Mouse (Mus musculus) MEL (cell line): ENCODE measurements around the gene Ngrn. TPM values are rescaled to one million over a fixed set of nuclear protein-coding genes. Genes with fewer than 3 reads are reported as not detected.

ENCODE experiments used
- DNase-seq: peaks from one replicate; pipeline ENCODE4 v3.0.0; 2011; ENCODE audit warnings: low read depth, low spot score
- H3K27ac ChIP-seq: 2 replicates; pipeline ENCODE4 v1.5.1; 2012; ENCODE audit warnings: low read depth, mild to moderate bottlenecking, control low read depth, low read length, moderate library complexity; ENCODE audit not compliant: control insufficient read depth
- H3K27me3 ChIP-seq, 2 experiments: fragments of 150-350 bp in 1 of 2; sonication (generic) in 1 of 2; 2 replicates each; pipeline ENCODE4 v1.6.1; 2012; ENCODE audit warnings: low read length in 2 of 2, mild to moderate bottlenecking in 2 of 2, improper control_type of control experiment in 1 of 2, moderate library complexity in 1 of 2; ENCODE audit not compliant: insufficient read depth in 2 of 2, control insufficient read depth in 1 of 2
- H3K36me3 ChIP-seq, 2 experiments: 2 replicates each; pipeline ENCODE4 v1.6.1; 2012 to 2014; ENCODE audit warnings: low read length in 2 of 2, improper control_type of control experiment in 1 of 2, inconsistent platforms in 1 of 2, mild to moderate bottlenecking in 1 of 2; ENCODE audit not compliant: insufficient read depth in 2 of 2, control insufficient read depth in 1 of 2
- H3K4me1 ChIP-seq, 2 experiments: fragments of 150-350 bp in 1 of 2; sonication (generic) in 1 of 2; 2 replicates each; pipeline ENCODE4 v1.6.1; 2012; ENCODE audit warnings: low read length in 2 of 2, improper control_type of control experiment in 1 of 2, mild to moderate bottlenecking in 1 of 2; ENCODE audit not compliant: insufficient read depth in 2 of 2, control insufficient read depth in 1 of 2
- H3K4me3 ChIP-seq, 2 experiments: fragments of 150-350 bp in 1 of 2; sonication (generic) in 1 of 2; 2 replicates each; pipeline ENCODE4 v1.5.1; 2012; ENCODE audit warnings: low read depth in 2 of 2, low read length in 2 of 2, mild to moderate bottlenecking in 2 of 2, moderate library complexity in 2 of 2, control low read depth in 1 of 2, improper control_type of control experiment in 1 of 2; ENCODE audit not compliant: control insufficient read depth in 1 of 2, insufficient read depth in 1 of 2
- H3K79me2 ChIP-seq: 2 replicates; pipeline ENCODE4 v1.6.1; 2012; ENCODE audit warnings: mild to moderate bottlenecking, low read length, moderate library complexity; ENCODE audit not compliant: control insufficient read depth, poor library complexity, insufficient read depth
- H3K9ac ChIP-seq: 2 replicates; pipeline ENCODE4 v1.6.1; 2012; ENCODE audit warnings: low read depth, mild to moderate bottlenecking, control low read depth, low read length, moderate library complexity; ENCODE audit not compliant: control insufficient read depth, poor library complexity, severe bottlenecking
- H3K9me3 ChIP-seq: fragments of 150-350 bp; sonication (generic); replicated peaks from 2 replicates; pipeline ENCODE4 v1.6.1; 2012; ENCODE audit warnings: mild to moderate bottlenecking, low read length, improper control_type of control experiment, moderate library complexity; ENCODE audit not compliant: insufficient read depth
- BHLHE40 ChIP-seq: IDR thresholded peaks from 2 replicates; pipeline ENCODE4 v1.6.1; 2012; ENCODE audit warnings: low read depth, mild to moderate bottlenecking, inconsistent platforms, low read length, improper control_type of control experiment, borderline replicate concordance
- CHD1 ChIP-seq: IDR thresholded peaks from 2 replicates; pipeline ENCODE4 v1.6.1; 2012; ENCODE audit warnings: low read depth, mild to moderate bottlenecking, inconsistent platforms, low read length, improper control_type of control experiment
- CTCF ChIP-seq, 3 experiments: IDR thresholded peaks in 2 of 3; conservative IDR thresholded peaks in 1 of 3; 2 replicates each; pipeline ENCODE4 v1.5.1; 2011 to 2012; ENCODE audit warnings: low read length in 3 of 3, low read depth in 2 of 3, mild to moderate bottlenecking in 2 of 3, improper control_type of control experiment in 1 of 3, inconsistent platforms in 1 of 3, mixed read lengths in 1 of 3, moderate library complexity in 1 of 3; ENCODE audit not compliant: control insufficient read depth in 1 of 3, insufficient read depth in 1 of 3, poor library complexity in 1 of 3, severe bottlenecking in 1 of 3
- E2F4 ChIP-seq: IDR thresholded peaks from 2 replicates; pipeline ENCODE4 v1.6.1; 2011; ENCODE audit warnings: low read depth, low read length, improper control_type of control experiment, borderline replicate concordance
- EP300 ChIP-seq, 2 experiments: IDR thresholded peaks; 2 replicates each; pipeline ENCODE4 v1.6.1; 2011; ENCODE audit warnings: improper control_type of control experiment in 2 of 2, low read length in 2 of 2, low read depth in 1 of 2, mild to moderate bottlenecking in 1 of 2
- GATA1 ChIP-seq: IDR thresholded peaks from 2 replicates; pipeline ENCODE4 v1.6.1; 2011; ENCODE audit warnings: low read depth, low read length, improper control_type of control experiment
- MAFK ChIP-seq: IDR thresholded peaks from 2 replicates; pipeline ENCODE4 v1.6.1; 2011; ENCODE audit warnings: low read depth, mild to moderate bottlenecking, low read length, improper control_type of control experiment, borderline replicate concordance
- MAZ ChIP-seq: IDR thresholded peaks from 2 replicates; pipeline ENCODE4 v1.6.1; 2012; ENCODE audit warnings: low read depth, mild to moderate bottlenecking, inconsistent platforms, low read length, improper control_type of control experiment
- MEF2A ChIP-seq: IDR thresholded peaks from 2 replicates; pipeline ENCODE4 v1.6.1; 2014; ENCODE audit warnings: low read depth, mild to moderate bottlenecking, inconsistent platforms, low read length, improper control_type of control experiment; ENCODE audit not compliant: poor library complexity, insufficient replicate concordance, severe bottlenecking; ENCODE audit errors: extremely low read depth
- MYB ChIP-seq: IDR thresholded peaks from 2 replicates; pipeline ENCODE4 v1.6.1; 2011; ENCODE audit warnings: mild to moderate bottlenecking, low read depth, low read length, improper control_type of control experiment
- MYC ChIP-seq: IDR thresholded peaks from 2 replicates; pipeline ENCODE4 v1.6.1; 2011; ENCODE audit warnings: low read depth, mild to moderate bottlenecking, low read length, improper control_type of control experiment, moderate library complexity
- NELFE ChIP-seq: IDR thresholded peaks from 2 replicates; pipeline ENCODE4 v1.6.1; 2011; ENCODE audit warnings: low read depth, low read length, improper control_type of control experiment
- SMC3 ChIP-seq: IDR thresholded peaks from 2 replicates; pipeline ENCODE4 v1.6.1; 2011; ENCODE audit warnings: low read depth, low read length, improper control_type of control experiment
- TAL1 ChIP-seq: IDR thresholded peaks from 2 replicates; pipeline ENCODE4 v1.6.1; 2012; ENCODE audit warnings: mild to moderate bottlenecking, inconsistent platforms, low read length, moderate library complexity, mixed read lengths
- TBP ChIP-seq: IDR thresholded peaks from 2 replicates; pipeline ENCODE4 v1.8.0; 2011; ENCODE audit warnings: low read depth, low read length, improper control_type of control experiment
- USF1 ChIP-seq: IDR thresholded peaks from 2 replicates; pipeline ENCODE4 v1.6.1; 2014; ENCODE audit warnings: low read depth, mild to moderate bottlenecking, inconsistent platforms, low read length, improper control_type of control experiment, moderate library complexity
- USF2 ChIP-seq, 2 experiments: IDR thresholded peaks; 2 replicates each; pipeline ENCODE4 v1.6.1; 2011 to 2012; ENCODE audit warnings: improper control_type of control experiment in 2 of 2, low read length in 2 of 2, borderline replicate concordance in 1 of 2, inconsistent platforms in 1 of 2, low read depth in 1 of 2, mild to moderate bottlenecking in 1 of 2; ENCODE audit not compliant: insufficient read depth in 1 of 2
- ZC3H11A ChIP-seq: IDR thresholded peaks from 2 replicates; pipeline ENCODE4 v1.6.1; 2012; ENCODE audit warnings: low read depth, mild to moderate bottlenecking, inconsistent platforms, low read length, improper control_type of control experiment
- ZKSCAN1 ChIP-seq: IDR thresholded peaks from 2 replicates; pipeline ENCODE4 v1.6.1; 2012; ENCODE audit warnings: low read depth, mild to moderate bottlenecking, inconsistent platforms, low read length, improper control_type of control experiment, moderate library complexity
- polyA plus RNA-seq, 2 experiments: library from polyadenylated mRNA; stranded (reverse) in 1 of 2; unstranded in 1 of 2; fragments of >175 nt in 1 of 2; fragments of >200 nt in 1 of 2; gene quantifications; 2 replicates each; pipeline versions ENCODE4 v1.2.1 to v1.2.4; 2012; ENCODE audit warnings: low replicate concordance in 2 of 2, low read depth in 1 of 2; ENCODE audit not compliant: insufficient read length in 2 of 2, insufficient read depth in 1 of 2, missing spikeins in 1 of 2
- total RNA-seq: library from RNA; depleted of rRNA; stranded (reverse); fragments of 300-350 nt; gene quantifications from 2 replicates; pipeline ENCODE4 v1.2.3, GENCODE M21; 2012

Ngrn gene
- total and polyA plus RNA-seq, 3 experiments, result 37.2 to 48.0 TPM; not detected in 1

DNA sequence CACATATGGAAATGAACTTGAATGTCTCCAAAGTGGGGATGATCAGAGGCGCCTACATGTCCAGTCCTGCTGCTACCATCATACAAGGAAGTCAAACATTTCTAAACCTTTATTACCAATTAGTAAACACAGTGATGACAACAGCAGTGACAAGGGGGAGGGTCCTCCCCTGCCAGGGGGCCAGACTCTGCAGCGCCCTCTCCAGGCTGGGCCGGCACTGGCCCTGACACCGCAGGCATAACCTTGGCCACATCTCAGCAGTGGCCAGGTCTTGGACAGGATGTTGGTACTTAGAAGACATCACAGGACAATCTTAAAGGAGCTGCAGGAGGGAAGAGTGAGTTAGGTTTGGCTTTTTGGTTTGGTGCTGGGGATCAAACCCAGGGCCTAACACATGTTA is 34.0 kb upstream of the Ngrn start:
- Histone ChIP-seq H3K9ac (no peak overlapping the region), H3K27ac (no peak overlapping the region), H3K4me3 (no peak overlapping the region), H3K4me1 (0 out of 4 replicates have a peak, but pooled peaks cover 0 to 5% of the 10 kb centered on the region in 2 experiments), H3K27me3 (no peaks in the 10 kb centered on the region), H3K79me2 (no peaks in the 10 kb centered on the region), H3K9me3 (no peaks in the 10 kb centered on the region), H3K36me3 (peaks cover 0 to 2% of the 10 kb centered on the region in 2 experiments; a peak in 2 of 4 replicates)
- DNase-seq, result no peak
- no peak for TF ChIP-seq USF1
- TF ChIP-seq ZC3H11A, result no peak
- peak; percentile 35 to 56 (median 45); a peak in 5 of 6 replicates for TF ChIP-seq CTCF (IDR thresholded peaks at IDR 0.05 in 2 of 3, conservative IDR thresholded peaks at IDR 0.05 in 1 of 3; ENCODE audit: control insufficient read depth in 1 of 3, insufficient read depth in 1 of 3, low read depth in 2 of 3, low read length in 3 of 3, poor library complexity in 1 of 3, severe bottlenecking in 1 of 3)
- TF ChIP-seq MYC, result no peak
- TF ChIP-seq MYB, result no peak

- no peak for TF ChIP-seq ZKSCAN1
- TF ChIP-seq USF2 (IDR thresholded peaks at IDR 0.05; ENCODE audit: borderline replicate concordance in 1 of 2, insufficient read depth in 1 of 2, low read depth in 1 of 2, low read length in 2 of 2), result no peak
- no peak for TF ChIP-seq MAFK
- no peak for TF ChIP-seq E2F4
- no peak for TF ChIP-seq TAL1
- TF ChIP-seq MYC, result no peak
- TF ChIP-seq NELFE, result no peak
- TF ChIP-seq MAZ, result no peak
- TF ChIP-seq TBP, result no peak
- TF ChIP-seq EP300 (IDR thresholded peaks at IDR 0.05; ENCODE audit: low read depth in 1 of 2, low read length in 2 of 2), result no peak
- TF ChIP-seq GATA1, result no peak
- no peak for TF ChIP-seq BHLHE40
- no peak for TF ChIP-seq CHD1
- TF ChIP-seq MEF2A, result no peak
- TF ChIP-seq SMC3, result no peak
- TF ChIP-seq, all 39 proteins: peak for 0
- no peaks in the 10 kb centered on the region for H3K27me3 ChIP-seq
- no peak overlapping the region for H3K9ac ChIP-seq
- H3K4me3 ChIP-seq, result no peak overlapping the region
- H3K79me2 ChIP-seq, result peaks cover 8% of the 10 kb centered on the region
- peaks cover 2 to 6% of the 10 kb centered on the region in 2 experiments; a peak in 3 of 4 replicates for H3K36me3 ChIP-seq
- peaks cover 5 to 6% of the 10 kb centered on the region in 2 experiments; a peak in 3 of 4 replicates for H3K4me1 ChIP-seq
- no peaks in the 10 kb centered on the region for H3K9me3 ChIP-seq
- no peak overlapping the region for H3K27ac ChIP-seq
- no peak for DNase-seq
Observed at GRCm38 (mm10) chr7:80230196-80230595, 30.8 kb upstream of the Ngrn start.
